Mouse (Mus musculus): ENCODE data around the gene Fam83e. TPM values are rescaled to one million over a fixed set of nuclear protein-coding genes. Genes with fewer than 3 reads are reported as not detected.

Fam83e gene
- polyA plus RNA-seq, 1 experiment from 2014 or later = 1.1 TPM

GRCm38 (mm10) chr7:45730727-45731431, 9.9 kb downstream of the Fam83e start:
- peaks cover 17% of the 10 kb centered on the region for H3K36me3 ChIP-seq (ENCODE audit: insufficient read depth, low read length)

GRCm38 (mm10) chr7:45733477-45733876, 12.5 kb downstream of the Fam83e start:
- Histone ChIP-seq H3K27me3 (ENCODE audit: insufficient read depth, low read length) (no peaks in the 10 kb centered on the region), H3K4me3 (ENCODE audit: low read length) (no peak overlapping the region), H3K9me3 (ENCODE audit: low read length) (no peaks in the 10 kb centered on the region)

More at GRCm38 (mm10) chr7:45730727-45731431, 9.9 kb downstream of the Fam83e start:
- Histone ChIP-seq H3K9ac (replicated peaks; ENCODE audit: low read length) (no peak overlapping the region), H3K27ac (ENCODE audit: low read length) (peak overlapping the region; percentile 47; the same call in 1 of the 2 replicates), H3K4me2 (replicated peaks; ENCODE audit: low read depth, low read length) (no peak overlapping the region), H3K27me3 (ENCODE audit: insufficient read depth, low read length) (no peaks in the 10 kb centered on the region), H3K4me1 (ENCODE audit: insufficient read depth, low read length) (peaks cover 12% of the 10 kb centered on the region), H3K9me3 (ENCODE audit: low read length) (no peaks in the 10 kb centered on the region), H3K4me3 (ENCODE audit: low read length) (no peak overlapping the region)
- 15% methylated on average over 16 of the region's 16 CpGs for WGBS
- peak; percentile 33 for ATAC-seq (ENCODE audit: low FRiP score, low TSS enrichment)

GRCm38 (mm10) chr7:45739162-45739763, 18.3 kb downstream of the Fam83e start:
- ATAC-seq (ENCODE audit: low FRiP score, low TSS enrichment) = peak; percentile 86
- H3K36me3 ChIP-seq (ENCODE audit: insufficient read depth, low read length) = no peaks in the 10 kb centered on the region
- H3K27me3 ChIP-seq (ENCODE audit: insufficient read depth, low read length) = no peaks in the 10 kb centered on the region
- 9% methylated on average over 9 of the region's 9 CpGs for WGBS
- H3K4me3 ChIP-seq (ENCODE audit: low read length) = no peak overlapping the region
- no peak overlapping the region for H3K4me2 ChIP-seq (replicated peaks; ENCODE audit: low read depth, low read length)
- 0 out of 2 replicates have a peak, but pooled peaks cover 8% of the 10 kb centered on the region for H3K4me1 ChIP-seq (ENCODE audit: insufficient read depth, low read length)
- H3K27ac ChIP-seq (ENCODE audit: low read length) = no peak overlapping the region
- no peaks in the 10 kb centered on the region for H3K9me3 ChIP-seq (ENCODE audit: low read length)
- H3K9ac ChIP-seq (replicated peaks; ENCODE audit: low read length) = no peak overlapping the region

More at GRCm38 (mm10) chr7:45733477-45733876, 12.5 kb downstream of the Fam83e start:
- Histone ChIP-seq H3K36me3 (ENCODE audit: insufficient read depth, low read length) (0 out of 2 replicates have a peak, but pooled peaks cover 4% of the 10 kb centered on the region), H3K27ac (ENCODE audit: low read length) (no peak overlapping the region), H3K9ac (replicated peaks; ENCODE audit: low read length) (no peak overlapping the region), H3K4me1 (ENCODE audit: insufficient read depth, low read length) (peaks cover 12% of the 10 kb centered on the region), H3K4me2 (replicated peaks; ENCODE audit: low read depth, low read length) (no peak overlapping the region)
- ATAC-seq (ENCODE audit: low FRiP score, low TSS enrichment) = no peak
- 71% methylated on average over 5 of the region's 5 CpGs for WGBS

DNA sequence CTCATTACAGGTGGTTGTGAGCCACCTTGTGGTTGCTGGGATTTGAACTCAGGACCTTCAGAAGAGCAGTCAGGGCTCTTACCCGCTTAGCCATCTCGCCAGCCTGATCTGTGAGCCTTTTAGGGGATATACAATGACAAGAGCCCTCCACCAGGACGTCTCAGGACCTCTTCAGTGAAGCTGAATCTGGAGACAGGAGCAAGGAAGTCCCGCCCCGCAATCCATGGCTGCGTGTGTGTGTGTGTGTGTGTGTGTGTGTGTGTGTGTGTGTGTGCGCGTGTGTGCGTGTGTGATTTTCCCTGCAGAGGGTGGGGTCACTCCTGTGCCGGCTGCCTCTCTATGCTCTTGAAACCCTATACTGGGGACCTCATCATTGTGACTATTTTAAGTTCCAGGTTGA, 18.8 kb downstream of the Fam83e start:
- H3K27me3 ChIP-seq (ENCODE audit: insufficient read depth, low read length) = no peaks in the 10 kb centered on the region
- H3K4me1 ChIP-seq (ENCODE audit: insufficient read depth, low read length) = 0 out of 2 replicates have a peak, but pooled peaks cover 8% of the 10 kb centered on the region
- H3K4me2 ChIP-seq (replicated peaks; ENCODE audit: low read depth, low read length) = no peak overlapping the region
- no peaks in the 10 kb centered on the region for H3K36me3 ChIP-seq (ENCODE audit: insufficient read depth, low read length)
- H3K9ac ChIP-seq (replicated peaks; ENCODE audit: low read length) = no peak overlapping the region
- no peak overlapping the region for H3K27ac ChIP-seq (ENCODE audit: low read length)
- H3K4me3 ChIP-seq (ENCODE audit: low read length) = no peak overlapping the region
- ATAC-seq (ENCODE audit: low FRiP score, low TSS enrichment) = no peak
- 62% methylated on average over 10 of the region's 10 CpGs for WGBS
- no peaks in the 10 kb centered on the region for H3K9me3 ChIP-seq (ENCODE audit: low read length)

DNA sequence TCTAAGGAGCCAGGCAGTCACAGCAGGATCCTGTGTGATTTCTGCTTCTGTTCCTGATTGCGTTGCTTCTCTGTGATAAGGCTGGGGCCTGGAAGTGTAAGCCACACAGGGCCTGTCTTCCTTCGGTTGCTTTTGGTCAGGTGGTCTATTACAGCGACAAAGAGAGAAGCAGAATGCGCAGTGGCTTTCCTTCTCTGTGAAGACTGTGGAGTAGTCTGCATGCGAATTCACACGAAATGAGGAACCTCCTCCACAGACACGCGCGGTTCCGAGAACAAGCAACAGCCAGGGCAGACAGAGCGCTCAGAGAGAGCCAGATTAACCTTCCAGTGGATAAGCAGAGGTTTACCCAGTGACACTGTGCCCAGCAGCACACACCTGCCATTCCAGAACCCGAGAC, 20.3 kb downstream of the Fam83e start:
- 87% methylated on average over 12 of the region's 12 CpGs for WGBS
- no peaks in the 10 kb centered on the region for H3K36me3 ChIP-seq (ENCODE audit: insufficient read depth, low read length)
- no peak overlapping the region for H3K4me3 ChIP-seq (ENCODE audit: low read length)
- no peak for ATAC-seq (ENCODE audit: low FRiP score, low TSS enrichment)
- H3K27ac ChIP-seq (ENCODE audit: low read length) = no peak overlapping the region
- H3K9me3 ChIP-seq (ENCODE audit: low read length) = no peaks in the 10 kb centered on the region
- H3K4me1 ChIP-seq (ENCODE audit: insufficient read depth, low read length) = 0 out of 2 replicates have a peak, but pooled peaks cover 8% of the 10 kb centered on the region
- peak overlapping the region; percentile 56; the same call in 1 of the 2 replicates for H3K9ac ChIP-seq (replicated peaks; ENCODE audit: low read length)
- H3K27me3 ChIP-seq (ENCODE audit: insufficient read depth, low read length) = no peaks in the 10 kb centered on the region
- H3K4me2 ChIP-seq (replicated peaks; ENCODE audit: low read depth, low read length) = no peak overlapping the region

DNA sequence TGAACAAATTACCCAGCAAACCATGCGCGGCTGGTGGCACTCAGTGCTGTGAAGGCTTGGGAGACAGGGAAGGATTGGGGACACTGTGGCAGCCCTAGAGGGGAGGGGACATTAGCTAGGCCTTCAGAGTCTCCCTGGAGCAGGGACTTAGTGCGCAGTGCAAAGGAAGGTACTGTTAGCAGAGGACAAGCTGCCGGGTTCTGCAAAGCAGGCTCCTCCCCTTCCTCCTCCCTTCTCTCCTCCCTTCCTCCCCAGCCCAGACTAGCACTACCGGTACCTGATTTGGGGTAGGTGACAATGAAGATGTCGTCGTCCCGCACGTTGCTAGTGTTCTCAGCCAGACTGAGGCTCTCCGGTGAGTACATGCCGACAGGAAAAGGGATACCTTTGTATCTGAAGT, 20.8 kb downstream of the Fam83e start:
- Histone ChIP-seq H3K9me3 (ENCODE audit: low read length) (no peaks in the 10 kb centered on the region; the same call in 1 of the 2 replicates), H3K27ac (ENCODE audit: low read length) (no peak overlapping the region), H3K4me2 (replicated peaks; ENCODE audit: low read depth, low read length) (peak overlapping the region; percentile 53), H3K36me3 (ENCODE audit: insufficient read depth, low read length) (no peaks in the 10 kb centered on the region), H3K4me1 (ENCODE audit: insufficient read depth, low read length) (0 out of 2 replicates have a peak, but pooled peaks cover 8% of the 10 kb centered on the region), H3K9ac (replicated peaks; ENCODE audit: low read length) (peak overlapping the region; percentile 56), H3K27me3 (ENCODE audit: insufficient read depth, low read length) (no peaks in the 10 kb centered on the region), H3K4me3 (ENCODE audit: low read length) (peak overlapping the region; percentile 38)
- ATAC-seq (ENCODE audit: low FRiP score, low TSS enrichment) = peak; percentile 21
- WGBS = 36% methylated on average over 11 of the region's 11 CpGs

GRCm38 (mm10) chr7:45742338-45742737, 21.3 kb downstream of the Fam83e start:
- Histone ChIP-seq H3K27me3 (ENCODE audit: insufficient read depth, low read length) (no peaks in the 10 kb centered on the region), H3K4me2 (replicated peaks; ENCODE audit: low read depth, low read length) (peak overlapping the region; percentile 53), H3K4me1 (ENCODE audit: insufficient read depth, low read length) (0 out of 2 replicates have a peak, but pooled peaks cover 8% of the 10 kb centered on the region), H3K36me3 (ENCODE audit: insufficient read depth, low read length) (no peaks in the 10 kb centered on the region), H3K9me3 (ENCODE audit: low read length) (no peaks in the 10 kb centered on the region; the same call in 1 of the 2 replicates), H3K4me3 (ENCODE audit: low read length) (peak overlapping the region; percentile 38), H3K27ac (ENCODE audit: low read length) (no peak overlapping the region), H3K9ac (replicated peaks; ENCODE audit: low read length) (peak overlapping the region; percentile 56)
- ATAC-seq (ENCODE audit: low FRiP score, low TSS enrichment) = no peak
- 42% methylated on average over 19 of the region's 19 CpGs for WGBS

DNA sequence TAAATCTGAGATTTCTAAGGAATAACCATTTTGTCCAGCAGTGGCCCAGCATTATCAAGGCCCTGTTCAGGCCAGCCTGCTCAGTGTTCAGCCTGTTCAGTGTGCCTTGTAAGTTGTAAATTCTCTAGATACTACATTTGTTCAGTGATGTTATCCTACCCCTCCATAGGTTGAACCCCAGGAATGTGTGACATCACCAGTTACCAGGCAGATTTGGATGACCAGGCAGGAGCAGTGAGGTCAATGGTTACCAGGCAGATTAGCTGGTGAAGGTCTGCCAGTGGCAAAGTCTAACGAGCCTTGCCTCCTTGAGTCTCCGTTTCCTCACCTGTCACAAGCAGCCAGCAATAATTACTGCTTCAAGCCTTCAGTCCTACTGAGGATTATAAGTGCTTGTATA, 23.4 kb downstream of the Fam83e start:
- ATAC-seq (ENCODE audit: low FRiP score, low TSS enrichment) = no peak

GRCm38 (mm10) chr7:45746518-45746917, 25.5 kb downstream of the Fam83e start:
- Histone ChIP-seq H3K4me3 (ENCODE audit: low read length) (no peak overlapping the region), H3K4me2 (replicated peaks; ENCODE audit: low read depth, low read length) (no peak overlapping the region), H3K9me3 (ENCODE audit: low read length) (no peaks in the 10 kb centered on the region; the same call in 1 of the 2 replicates), H3K27ac (ENCODE audit: low read length) (no peak overlapping the region), H3K4me1 (ENCODE audit: insufficient read depth, low read length) (peaks cover 17% of the 10 kb centered on the region; the same call in 1 of the 2 replicates), H3K36me3 (ENCODE audit: insufficient read depth, low read length) (no peaks in the 10 kb centered on the region), H3K9ac (replicated peaks; ENCODE audit: low read length) (no peak overlapping the region), H3K27me3 (ENCODE audit: insufficient read depth, low read length) (no peaks in the 10 kb centered on the region)
- no peak for ATAC-seq (ENCODE audit: low FRiP score, low TSS enrichment)
- WGBS = 64% methylated on average over 6 of the region's 6 CpGs

More for the DNA sequence above, 23.4 kb downstream of the Fam83e start:
- Histone ChIP-seq H3K27me3 (ENCODE audit: insufficient read depth, low read length) (no peaks in the 10 kb centered on the region), H3K4me2 (replicated peaks; ENCODE audit: low read depth, low read length) (no peak overlapping the region), H3K4me1 (ENCODE audit: insufficient read depth, low read length) (peaks cover 11% of the 10 kb centered on the region; the same call in 1 of the 2 replicates), H3K27ac (ENCODE audit: low read length) (no peak overlapping the region), H3K9me3 (ENCODE audit: low read length) (no peaks in the 10 kb centered on the region; the same call in 1 of the 2 replicates), H3K9ac (replicated peaks; ENCODE audit: low read length) (no peak overlapping the region), H3K4me3 (ENCODE audit: low read length) (no peak overlapping the region), H3K36me3 (ENCODE audit: insufficient read depth, low read length) (no peaks in the 10 kb centered on the region)
- WGBS = 25% methylated on average over 2 of the region's 2 CpGs

Data from kidney, embryonic 16.5 days (tissue).